Mouse (Mus musculus): ENCODE results near the gene Hist1h2ac. TPM values are rescaled to one million over a fixed set of nuclear protein-coding genes. Genes with fewer than 3 reads are reported as not detected.
"Not testable (repeated sequence)": the region's sequence is repeated elsewhere in the genome, so short reads cannot be mapped to it uniquely, and the experiment has no call there.

Gene Hist1h2ac
- polyA plus RNA-seq, 1 experiment from 2014 or later = 1.3 TPM

- Histone ChIP-seq H3K9me3 (ENCODE audit: control insufficient read depth, low read length) (no peaks in the 10 kb centered on the region), H3K4me2 (replicated peaks; ENCODE audit: low read depth, low read length) (no peak overlapping the region), H3K27me3 (ENCODE audit: control insufficient read depth, insufficient read depth, low read length) (no peaks in the 10 kb centered on the region), H3K4me1 (ENCODE audit: control insufficient read depth, insufficient read depth, low read length) (no peaks in the 10 kb centered on the region), H3K27ac (ENCODE audit: low read depth, low read length) (no peak overlapping the region), H3K4me3 (ENCODE audit: low read length) (no peak overlapping the region), H3K9ac (ENCODE audit: low read depth, low read length) (no peak overlapping the region), H3K36me3 (ENCODE audit: control insufficient read depth, insufficient read depth, low read length) (no peaks in the 10 kb centered on the region)
- 94% methylated on average over 7 of the region's 7 CpGs for WGBS
- ATAC-seq (ENCODE audit: low FRiP score, low TSS enrichment) = no peak
Observed at GRCm38 (mm10) chr13:23705751-23706356, 22.1 kb upstream of the Hist1h2ac start.

GRCm38 (mm10) chr13:23702801-23703200, 19.1 kb upstream of the Hist1h2ac start:
- H3K27ac ChIP-seq (ENCODE audit: low read depth, low read length); H3K36me3 ChIP-seq (ENCODE audit: control insufficient read depth, insufficient read depth, low read length); H3K4me1 ChIP-seq (ENCODE audit: control insufficient read depth, insufficient read depth, low read length); H3K4me2 ChIP-seq (replicated peaks; ENCODE audit: low read depth, low read length); H3K4me3 ChIP-seq (ENCODE audit: low read length); H3K27me3 ChIP-seq (ENCODE audit: control insufficient read depth, insufficient read depth, low read length); H3K9me3 ChIP-seq (ENCODE audit: control insufficient read depth, low read length); ATAC-seq (ENCODE audit: low FRiP score, low TSS enrichment); H3K9ac ChIP-seq (ENCODE audit: low read depth, low read length): not testable (repeated sequence)
- 76% methylated on average over 2 of the region's 2 CpGs for WGBS

GRCm38 (mm10) chr13:23702220-23702619, 18.5 kb upstream of the Hist1h2ac start:
- H3K4me3 ChIP-seq (ENCODE audit: low read length) = no peak overlapping the region
- H3K4me1 ChIP-seq (ENCODE audit: control insufficient read depth, insufficient read depth, low read length) = no peaks in the 10 kb centered on the region
- 78% methylated on average over 4 of the region's 4 CpGs for WGBS
- no peak overlapping the region for H3K9ac ChIP-seq (ENCODE audit: low read depth, low read length)
- H3K9me3 ChIP-seq (ENCODE audit: control insufficient read depth, low read length) = no peaks in the 10 kb centered on the region
- H3K4me2 ChIP-seq (replicated peaks; ENCODE audit: low read depth, low read length) = no peak overlapping the region
- ATAC-seq (ENCODE audit: low FRiP score, low TSS enrichment) = no peak
- no peaks in the 10 kb centered on the region for H3K27me3 ChIP-seq (ENCODE audit: control insufficient read depth, insufficient read depth, low read length)
- no peak overlapping the region for H3K27ac ChIP-seq (ENCODE audit: low read depth, low read length)
- H3K36me3 ChIP-seq (ENCODE audit: control insufficient read depth, insufficient read depth, low read length) = no peaks in the 10 kb centered on the region

DNA sequence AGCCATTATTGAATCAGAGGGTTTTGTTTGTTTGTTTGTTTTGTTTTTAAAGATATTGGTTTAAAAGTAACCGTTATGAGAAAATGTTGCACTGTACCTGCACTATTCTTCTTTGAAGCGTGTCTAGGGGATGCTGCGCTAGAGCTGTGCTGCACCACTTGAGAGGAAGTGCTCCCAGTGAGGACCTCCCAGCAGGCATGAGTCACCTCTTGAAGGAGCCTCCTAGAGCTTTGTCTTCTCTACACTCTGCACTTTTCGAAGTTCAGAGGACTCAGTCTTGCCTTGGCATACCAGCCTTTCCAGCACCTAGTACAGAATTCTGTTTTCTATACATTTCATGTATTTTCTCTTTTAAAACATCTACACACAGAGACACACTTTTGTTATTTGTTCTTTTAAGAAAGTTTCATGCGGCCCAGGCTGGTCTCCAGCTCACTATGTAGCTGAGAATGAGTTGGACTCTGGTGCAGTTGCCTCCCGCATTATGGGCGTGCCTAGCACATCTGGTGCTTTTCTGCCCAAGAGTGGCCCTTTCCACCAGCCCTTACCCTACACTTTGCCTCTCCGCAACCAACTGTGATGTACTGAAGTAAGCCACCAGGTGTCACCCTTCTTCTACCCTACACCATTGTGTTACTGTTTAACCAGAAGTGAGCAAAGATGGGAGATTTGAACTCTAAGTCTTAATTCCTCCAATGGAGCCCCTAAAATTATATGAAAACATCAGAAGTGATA, 17.2 kb upstream of the Hist1h2ac start:
- 25% methylated on average over 8 of the region's 8 CpGs for WGBS
- Histone ChIP-seq H3K36me3 (ENCODE audit: control insufficient read depth, insufficient read depth, low read length) (no peaks in the 10 kb centered on the region), H3K9me3 (ENCODE audit: control insufficient read depth, low read length) (no peaks in the 10 kb centered on the region), H3K9ac (ENCODE audit: low read depth, low read length) (no peak overlapping the region), H3K4me1 (ENCODE audit: control insufficient read depth, insufficient read depth, low read length) (0 out of 2 replicates have a peak, but pooled peaks cover 2% of the 10 kb centered on the region), H3K27ac (ENCODE audit: low read depth, low read length) (no peak overlapping the region), H3K4me2 (replicated peaks; ENCODE audit: low read depth, low read length) (no peak overlapping the region), H3K4me3 (ENCODE audit: low read length) (no peak overlapping the region), H3K27me3 (ENCODE audit: control insufficient read depth, insufficient read depth, low read length) (no peaks in the 10 kb centered on the region)
- ATAC-seq (ENCODE audit: low FRiP score, low TSS enrichment) = peak; percentile 65

DNA sequence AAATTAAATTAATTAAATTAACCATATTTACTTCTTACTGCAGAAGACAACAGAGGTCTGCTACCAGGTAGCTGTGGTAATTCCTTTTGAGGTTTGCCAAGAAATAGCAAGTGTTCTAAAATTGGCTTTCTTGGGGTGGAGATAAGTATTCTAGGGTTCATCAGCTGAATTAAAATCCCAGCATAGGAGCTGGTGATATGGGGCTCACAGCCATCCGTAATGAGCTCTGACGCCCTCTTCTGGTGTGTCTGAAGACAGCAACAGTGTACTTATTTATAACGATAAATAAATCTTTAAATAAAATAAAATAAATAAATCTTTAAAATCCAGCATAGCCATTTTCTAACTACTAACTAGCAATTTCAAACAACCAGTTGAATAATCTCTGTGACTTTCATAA, 16.0 kb upstream of the Hist1h2ac start:
- Histone ChIP-seq H3K9me3 (ENCODE audit: control insufficient read depth, low read length) (no peaks in the 10 kb centered on the region), H3K27ac (ENCODE audit: low read depth, low read length) (no peak overlapping the region), H3K4me2 (replicated peaks; ENCODE audit: low read depth, low read length) (no peak overlapping the region), H3K36me3 (ENCODE audit: control insufficient read depth, insufficient read depth, low read length) (no peaks in the 10 kb centered on the region), H3K4me3 (ENCODE audit: low read length) (no peak overlapping the region), H3K9ac (ENCODE audit: low read depth, low read length) (no peak overlapping the region), H3K4me1 (ENCODE audit: control insufficient read depth, insufficient read depth, low read length) (0 out of 2 replicates have a peak, but pooled peaks cover 6% of the 10 kb centered on the region), H3K27me3 (ENCODE audit: control insufficient read depth, insufficient read depth, low read length) (no peaks in the 10 kb centered on the region)
- WGBS = 76% methylated on average over 3 of the region's 3 CpGs
- no peak for ATAC-seq (ENCODE audit: low FRiP score, low TSS enrichment)

DNA sequence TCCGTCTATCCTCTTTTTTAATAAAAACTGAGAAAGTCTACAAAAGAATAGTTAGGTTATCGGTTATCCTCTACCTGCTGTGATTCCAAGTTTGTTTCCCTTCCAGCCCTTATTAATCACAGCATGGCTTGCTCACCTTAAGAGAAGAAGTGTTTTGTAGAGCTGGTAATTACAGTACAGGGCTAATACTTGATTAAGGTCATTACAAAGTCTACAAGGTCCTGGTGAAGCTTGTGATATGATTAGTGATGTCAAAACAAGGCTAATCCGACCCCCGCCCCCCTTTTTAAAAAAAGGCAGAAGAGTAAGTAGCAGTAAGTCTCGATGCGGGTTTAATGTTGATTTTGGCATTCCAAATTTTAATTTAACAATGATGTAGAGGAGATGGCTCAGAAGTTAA, 15.2 kb upstream of the Hist1h2ac start:
- Histone ChIP-seq H3K4me2 (replicated peaks; ENCODE audit: low read depth, low read length) (0 out of 2 replicates have a peak overlapping the region, but pooled peaks have one; percentile 23), H3K36me3 (ENCODE audit: control insufficient read depth, insufficient read depth, low read length) (no peaks in the 10 kb centered on the region), H3K4me1 (ENCODE audit: control insufficient read depth, insufficient read depth, low read length) (0 out of 2 replicates have a peak, but pooled peaks cover 6% of the 10 kb centered on the region), H3K9ac (ENCODE audit: low read depth, low read length) (no peak overlapping the region), H3K27me3 (ENCODE audit: control insufficient read depth, insufficient read depth, low read length) (no peaks in the 10 kb centered on the region), H3K4me3 (ENCODE audit: low read length) (no peak overlapping the region), H3K27ac (ENCODE audit: low read depth, low read length) (peak overlapping the region; percentile 65), H3K9me3 (ENCODE audit: control insufficient read depth, low read length) (no peaks in the 10 kb centered on the region)
- ATAC-seq (ENCODE audit: low FRiP score, low TSS enrichment) = no peak
- 72% methylated on average over 6 of the region's 6 CpGs for whole genome bisulfite sequencing

DNA sequence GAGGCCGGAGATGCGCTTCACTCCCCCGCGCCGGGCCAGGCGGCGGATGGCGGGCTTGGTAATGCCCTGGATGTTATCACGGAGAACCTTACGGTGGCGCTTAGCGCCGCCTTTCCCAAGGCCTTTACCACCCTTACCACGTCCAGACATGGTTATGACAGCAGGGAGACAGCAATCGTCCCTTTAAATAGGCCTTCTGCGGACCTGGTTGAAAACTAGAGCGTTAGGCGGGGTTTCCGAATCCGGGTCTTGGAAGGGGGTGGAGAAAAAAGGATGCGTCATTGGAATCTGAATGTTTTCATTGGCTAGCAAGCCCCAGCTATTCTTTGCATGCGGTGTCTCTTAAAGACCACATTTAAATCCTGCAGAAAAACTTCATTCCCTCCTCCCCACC, 14.5 kb upstream of the Hist1h2ac start, which contains the start of gene Hist1h4c:
Hist1h4c (minus strand) TSS at position 155 of the 394 bp plus-strand sequence.
- ATAC-seq (ENCODE audit: low FRiP score, low TSS enrichment) = peak; percentile 97
- Histone ChIP-seq H3K36me3 (ENCODE audit: control insufficient read depth, insufficient read depth, low read length) (no peaks in the 10 kb centered on the region), H3K4me3 (ENCODE audit: low read length) (peak within 1 kb of the TSS; percentile 45), H3K27ac (ENCODE audit: low read depth, low read length) (peak within 1 kb of the TSS; percentile 94), H3K4me2 (replicated peaks; ENCODE audit: low read depth, low read length) (peak within 1 kb of the TSS; percentile 74), H3K9ac (ENCODE audit: low read depth, low read length) (peak within 1 kb of the TSS; percentile 76), H3K27me3 (ENCODE audit: control insufficient read depth, insufficient read depth, low read length) (no peaks in the 10 kb centered on the region), H3K4me1 (ENCODE audit: control insufficient read depth, insufficient read depth, low read length) (0 out of 2 replicates have a peak, but pooled peaks cover 6% of the 10 kb centered on the region), H3K9me3 (ENCODE audit: control insufficient read depth, low read length) (no peaks in the 10 kb centered on the region)
- WGBS = under 1% methylated on average over 14 of the region's 22 CpGs

DNA sequence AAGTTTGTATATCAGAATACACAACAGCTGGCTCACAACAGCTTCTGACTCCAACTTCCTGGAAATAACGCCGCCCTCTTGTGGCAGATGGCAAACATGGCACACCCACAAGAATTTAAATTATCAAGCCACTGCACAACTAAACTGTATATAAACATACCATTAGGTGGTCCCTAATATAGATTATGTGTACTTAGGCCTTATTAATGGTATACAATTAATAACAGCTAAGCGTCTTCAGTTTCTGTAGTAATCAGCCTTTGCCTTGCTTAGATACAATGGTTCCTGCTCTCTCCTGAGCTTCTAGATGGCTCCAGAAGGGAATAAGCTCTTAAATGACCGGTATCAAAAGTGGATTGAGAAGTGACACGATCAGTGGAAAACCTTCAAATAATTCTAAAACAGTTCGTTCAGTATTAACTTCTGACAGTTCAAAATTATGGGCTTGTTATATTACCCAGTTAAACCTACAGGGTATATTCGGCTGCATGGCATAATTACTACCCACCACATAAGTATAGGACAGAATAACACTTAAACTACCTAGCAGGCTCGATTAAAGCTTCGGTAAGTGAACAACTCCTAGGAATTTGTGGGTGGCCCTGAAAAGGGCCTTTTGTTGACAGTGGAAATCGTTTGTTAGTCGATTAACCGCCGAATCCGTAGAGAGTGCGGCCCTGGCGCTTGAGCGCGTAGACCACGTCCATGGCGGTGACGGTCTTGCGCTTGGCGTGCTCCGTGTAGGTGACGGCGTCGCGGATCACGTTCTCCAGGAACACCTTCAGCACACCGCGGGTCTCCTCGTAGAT, 13.9 kb upstream of the Hist1h2ac start:
- peak overlapping the region; percentile 76 for H3K9ac ChIP-seq (ENCODE audit: low read depth, low read length)
- 0 out of 2 replicates have a peak, but pooled peaks cover 6% of the 10 kb centered on the region for H3K4me1 ChIP-seq (ENCODE audit: control insufficient read depth, insufficient read depth, low read length)
- WGBS = under 1% methylated on average over 24 of the region's 32 CpGs
- no peaks in the 10 kb centered on the region for H3K36me3 ChIP-seq (ENCODE audit: control insufficient read depth, insufficient read depth, low read length)
- H3K9me3 ChIP-seq (ENCODE audit: control insufficient read depth, low read length) = no peaks in the 10 kb centered on the region
- ATAC-seq (ENCODE audit: low FRiP score, low TSS enrichment) = peak; percentile 20; the same call in 1 of the 2 replicates
- peak overlapping the region; percentile 74 for H3K4me2 ChIP-seq (replicated peaks; ENCODE audit: low read depth, low read length)
- peak overlapping the region; percentile 45 for H3K4me3 ChIP-seq (ENCODE audit: low read length)
- H3K27me3 ChIP-seq (ENCODE audit: control insufficient read depth, insufficient read depth, low read length) = no peaks in the 10 kb centered on the region
- H3K27ac ChIP-seq (ENCODE audit: low read depth, low read length) = peak overlapping the region; percentile 94
